Mouse (Mus musculus) midbrain, postnatal 0 days (tissue): ENCODE measurements around the gene Daxx. TPM values are rescaled to one million over a fixed set of nuclear protein-coding genes. Genes with fewer than 3 reads are reported as not detected.
A peak's percentile ranks its signal among the peaks of the same experiment; 100 is the strongest.
"Not testable (repeated sequence)": the region's sequence is repeated elsewhere in the genome, so short reads cannot be mapped to it uniquely, and the experiment has no call there.

Experiments
- ATAC-seq: fragments of 200-750 bp; cut with Nextera tagmentation; 2 replicates; pipeline ENCODE4 v1.8.0; 2017; ENCODE audit warnings: moderate number of reproducible peaks, mild to moderate bottlenecking, moderate TSS enrichment, moderate library complexity; ENCODE audit not compliant: low FRiP score
- DNase-seq: peaks from one replicate; pipeline ENCODE4 v3.0.0-alpha.2; 2015; ENCODE audit warnings: low spot score
- H3K27ac ChIP-seq: fragments of 300-500 bp; sonication (generic); 2 replicates; pipeline ENCODE4 v1.5.1; 2014; ENCODE audit warnings: low read depth, mild to moderate bottlenecking, low read length, mixed read lengths
- H3K27me3 ChIP-seq: fragments of 300-500 bp; sonication (generic); 2 replicates; pipeline ENCODE4 v1.6.1; 2014; ENCODE audit warnings: low read length, control low read depth, mixed read lengths; ENCODE audit not compliant: insufficient read depth
- H3K36me3 ChIP-seq: fragments of 300-500 bp; sonication (generic); 2 replicates; pipeline ENCODE4 v1.6.1; 2014; ENCODE audit warnings: low read length, control low read depth, mixed read lengths; ENCODE audit not compliant: insufficient read depth
- H3K4me1 ChIP-seq: fragments of 300-500 bp; sonication (generic); 2 replicates; pipeline ENCODE4 v1.6.1; 2014; ENCODE audit warnings: mild to moderate bottlenecking, control low read depth, antibody characterized with exemption, low read length, mixed read lengths; ENCODE audit not compliant: insufficient read depth
- H3K4me2 ChIP-seq: fragments of 300-500 bp; sonication (generic); 2 replicates; pipeline ENCODE4 v1.6.1; 2014; ENCODE audit warnings: low read depth, mild to moderate bottlenecking, low read length, mixed read lengths; ENCODE audit not compliant: poor library complexity, severe bottlenecking
- H3K4me3 ChIP-seq: fragments of 300-500 bp; sonication (generic); 2 replicates; pipeline ENCODE4 v1.5.1; 2014; ENCODE audit warnings: low read depth, mild to moderate bottlenecking, low read length, moderate library complexity
- H3K9ac ChIP-seq: fragments of 300-500 bp; sonication (generic); replicated peaks from 2 replicates; pipeline ENCODE4 v1.6.1; 2014; ENCODE audit warnings: mild to moderate bottlenecking, low read length, moderate library complexity, mixed read lengths; ENCODE audit not compliant: poor library complexity, severe bottlenecking
- H3K9me3 ChIP-seq: fragments of 300-500 bp; sonication (generic); 2 replicates; pipeline ENCODE4 v1.6.1; 2016; ENCODE audit warnings: low read length, control low read depth
- CTCF ChIP-seq: IDR thresholded peaks from 2 replicates; pipeline ENCODE4 v1.5.1; 2016; ENCODE audit warnings: antibody characterized with exemption, mild to moderate bottlenecking
- WGBS: fragments of 180-500 bp; shearing (Covaris S2); extraction: QIAGEN DNeasy Blood & Tissue Kit; methylation state at CpG from one replicate; pipeline ENCODE4 v1.1.7; 2014; 5-methylcytosine and 5-hydroxymethylcytosine counted together
- polyA plus RNA-seq: library from polyadenylated mRNA; unstranded; fragments of >200 nt; fragmentation: Nextera tagmentation; extraction: Ambion mirVana; gene quantifications from 2 replicates; pipeline ENCODE4 v1.2.1, GENCODE M21; 2015
- total RNA-seq: library from RNA; depleted of rRNA; stranded (reverse); fragments of >200 nt; gene quantifications from 2 replicates; pipeline ENCODE4 v1.2.3, GENCODE M21; 2014; rRNA removed

The Daxx gene
- total RNA-seq (52.3 and 55.7 TPM in 2 replicates), polyA plus RNA-seq (42.9 and 44.3 TPM in 2 replicates)

DNA sequence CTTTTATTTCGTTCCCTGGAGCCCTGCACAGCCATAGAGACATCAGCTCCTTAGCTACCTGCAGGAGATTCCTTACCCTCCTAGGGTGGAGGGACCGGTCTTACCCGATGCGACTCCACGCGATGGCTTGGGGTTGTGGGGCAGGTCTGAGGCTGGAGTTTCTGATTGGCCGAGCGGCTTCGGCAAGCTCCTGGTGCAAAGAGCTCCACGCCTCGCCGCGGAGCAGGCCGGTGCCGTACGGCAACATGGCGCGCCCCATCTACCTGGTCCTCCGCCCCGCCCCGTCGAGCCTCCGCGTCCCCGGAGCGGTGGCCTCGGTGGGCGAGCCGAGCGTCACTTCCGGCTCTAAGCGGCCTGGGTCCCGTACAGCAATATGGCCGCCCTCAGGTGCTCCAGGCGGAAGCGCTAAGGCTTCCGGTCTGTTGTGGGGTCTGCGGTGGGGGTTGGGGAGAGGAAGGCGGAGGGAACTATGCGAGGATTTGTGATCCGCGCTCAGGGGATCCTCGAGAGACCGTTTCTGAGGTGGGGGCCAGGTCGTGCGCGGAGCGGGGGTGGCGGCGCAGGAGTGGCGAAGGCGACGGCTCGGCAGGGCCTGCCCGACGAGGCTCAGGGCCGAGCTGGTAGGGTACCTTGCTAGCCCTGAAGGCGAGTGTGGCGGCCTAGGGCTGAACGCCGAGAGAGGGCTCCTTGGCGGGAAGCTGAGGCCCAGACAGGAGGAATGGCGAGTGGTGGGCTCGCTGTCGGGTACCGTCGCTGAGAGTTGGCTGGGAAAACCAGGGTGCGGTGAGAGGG is at the start of gene Daxx:
Daxx (plus strand) TSS at position 338 of the 792 bp plus-strand sequence.
- H3K4me2 ChIP-seq, result peak within 1 kb of the TSS; percentile 92
- no peaks in the 10 kb centered on the region for H3K27me3 ChIP-seq
- peaks cover 26% of the 10 kb centered on the region for H3K36me3 ChIP-seq
- peak; percentile 99 for DNase-seq
- peak within 1 kb of the TSS; percentile 80 for H3K9ac ChIP-seq
- TF ChIP-seq CTCF, result peak; percentile 6
- WGBS, result under 1% methylated on average over 66 of the region's 68 CpGs
- peak; percentile 96 for ATAC-seq
- peak within 1 kb of the TSS; percentile 93 for H3K27ac ChIP-seq
- H3K9me3 ChIP-seq, result no peaks in the 10 kb centered on the region
- peaks cover 5% of the 10 kb centered on the region; the same call in 1 of the 2 replicates for H3K4me1 ChIP-seq
- H3K4me3 ChIP-seq, result peak within 1 kb of the TSS; percentile 52

DNA sequence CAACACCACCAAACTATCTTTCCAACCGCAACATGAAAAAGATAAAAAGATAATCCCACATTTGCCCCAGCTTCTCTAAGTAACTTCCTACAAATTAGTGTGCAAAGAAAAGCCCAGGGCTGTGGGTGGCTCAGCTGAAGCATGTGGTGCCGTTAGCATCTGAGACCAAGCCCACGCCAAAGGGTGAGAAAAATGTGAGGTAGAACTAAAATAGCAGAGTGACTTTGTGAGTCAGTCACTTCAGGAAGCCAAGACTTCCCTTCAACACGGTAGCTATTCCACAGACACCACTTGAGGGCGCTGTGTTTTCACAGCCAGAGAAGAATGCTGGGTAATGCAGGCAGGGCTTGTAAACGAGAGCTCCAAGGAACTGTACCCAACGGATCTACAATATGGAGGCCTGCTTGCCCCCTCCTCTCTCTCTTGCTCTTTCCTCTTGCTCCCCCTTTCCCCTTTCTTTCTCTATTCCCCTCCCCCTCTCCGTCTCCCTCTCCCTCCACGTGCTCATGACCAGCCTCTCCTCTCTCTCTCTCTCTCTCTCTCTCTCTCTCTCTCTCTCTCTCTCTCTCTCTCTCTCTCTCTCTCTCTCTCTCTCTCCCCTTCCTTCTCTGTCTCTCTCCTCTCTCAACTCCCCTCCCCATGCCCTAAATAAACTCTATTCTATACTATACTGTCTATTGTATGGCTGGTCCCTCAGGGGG is 43.7 kb upstream of the Daxx start:
- Histone ChIP-seq H3K4me1 (no peaks in the 10 kb centered on the region), H3K9me3 (no peaks in the 10 kb centered on the region), H3K4me2 (no peak overlapping the region), H3K9ac (no peak overlapping the region), H3K27me3 (no peaks in the 10 kb centered on the region), H3K36me3 (no peaks in the 10 kb centered on the region), H3K4me3 (no peak overlapping the region), H3K27ac (no peak overlapping the region)
- 33% methylated on average over 9 of the region's 9 CpGs for WGBS
- ATAC-seq, result no peak
- peak; percentile 44 for TF ChIP-seq CTCF
- peak; percentile 15 for DNase-seq

DNA sequence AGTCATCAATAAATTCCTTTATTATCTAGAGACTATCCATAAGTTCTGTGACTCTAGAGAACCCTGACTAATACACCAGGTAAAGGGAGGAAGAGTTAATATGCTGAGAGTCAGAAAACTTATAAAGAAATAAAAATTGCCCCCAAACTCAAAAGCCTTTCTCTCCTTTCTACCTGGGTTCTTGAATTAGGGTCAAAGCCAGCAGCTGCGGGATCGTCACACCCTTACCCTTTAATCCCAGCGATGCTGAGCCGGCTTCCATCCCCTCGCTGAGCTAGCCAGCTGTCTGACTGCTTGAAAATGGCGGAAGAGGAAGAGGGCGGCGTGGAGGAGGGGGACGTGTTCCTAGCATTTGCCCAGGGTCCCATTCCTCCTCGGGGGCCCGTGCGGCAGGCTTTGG is 35.7 kb upstream of the Daxx start, which contains the start of gene Gm7029:
Gm7029 (plus strand) TSS at position 301 of the 400 bp plus-strand sequence.
- not testable (repeated sequence) for H3K36me3 ChIP-seq, H3K4me3 ChIP-seq, ATAC-seq, H3K27me3 ChIP-seq, H3K4me1 ChIP-seq, H3K4me2 ChIP-seq, H3K9me3 ChIP-seq, H3K27ac ChIP-seq, H3K9ac ChIP-seq, DNase-seq
- WGBS, result 74% methylated on average over 3 of the region's 12 CpGs

DNA sequence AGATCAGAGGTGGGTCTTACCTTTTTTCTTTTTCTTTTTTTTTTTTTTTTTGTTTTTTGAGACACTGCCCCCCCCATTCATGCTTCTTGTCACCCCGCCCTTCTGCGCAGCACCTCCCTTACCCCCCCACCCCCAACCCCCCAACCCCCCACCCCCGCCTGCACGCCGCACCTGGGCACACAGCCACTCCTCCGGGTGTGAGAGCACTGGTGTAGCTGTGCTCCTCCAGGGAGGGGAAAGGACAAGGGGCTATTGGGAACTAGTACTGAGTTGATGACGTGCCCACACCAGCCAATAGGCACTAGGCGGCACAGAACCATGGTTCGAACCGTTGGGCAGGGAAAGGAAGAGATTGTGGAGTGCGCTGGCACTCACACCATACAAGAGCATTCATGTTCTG is 34.8 kb upstream of the Daxx start:
- no peaks in the 10 kb centered on the region for H3K27me3 ChIP-seq
- H3K36me3 ChIP-seq, result no peaks in the 10 kb centered on the region
- H3K4me1 ChIP-seq, result no peaks in the 10 kb centered on the region
- H3K4me2 ChIP-seq, result no peak overlapping the region
- DNase-seq, result no peak
- no peak for TF ChIP-seq CTCF
- H3K9ac ChIP-seq, result no peak overlapping the region
- H3K27ac ChIP-seq, result no peak overlapping the region
- ATAC-seq, result no peak
- H3K9me3 ChIP-seq, result no peaks in the 10 kb centered on the region
- H3K4me3 ChIP-seq, result no peak overlapping the region
- 93% methylated on average over 9 of the region's 11 CpGs for WGBS

DNA sequence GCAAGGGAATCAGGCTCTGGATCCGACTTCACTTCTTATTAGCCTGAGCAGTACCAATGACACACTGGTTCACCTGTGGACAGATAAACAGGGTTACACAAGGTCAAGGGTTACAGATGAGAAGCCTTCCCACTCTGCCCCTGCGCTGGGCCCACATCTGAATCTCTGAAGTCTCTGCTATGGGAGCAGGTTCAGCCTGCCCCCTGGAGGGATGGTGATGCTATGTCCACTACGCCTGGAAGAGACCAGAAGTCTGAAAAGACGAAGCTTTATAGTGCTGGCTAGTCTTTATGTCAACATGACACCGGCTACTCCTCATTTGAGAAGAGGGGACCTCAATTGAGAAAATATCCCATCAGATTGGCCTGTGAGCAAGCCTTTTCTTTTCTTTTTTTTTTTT is 33.4 kb upstream of the Daxx start:
- WGBS, result 81% methylated on average over 5 of the region's 5 CpGs
- H3K9ac ChIP-seq, H3K4me1 ChIP-seq, H3K4me3 ChIP-seq, ATAC-seq, H3K27ac ChIP-seq, H3K36me3 ChIP-seq, H3K4me2 ChIP-seq, H3K9me3 ChIP-seq, DNase-seq, H3K27me3 ChIP-seq: not testable (repeated sequence)
- peak; percentile 18; the same call in 1 of the 2 replicates for TF ChIP-seq CTCF

DNA sequence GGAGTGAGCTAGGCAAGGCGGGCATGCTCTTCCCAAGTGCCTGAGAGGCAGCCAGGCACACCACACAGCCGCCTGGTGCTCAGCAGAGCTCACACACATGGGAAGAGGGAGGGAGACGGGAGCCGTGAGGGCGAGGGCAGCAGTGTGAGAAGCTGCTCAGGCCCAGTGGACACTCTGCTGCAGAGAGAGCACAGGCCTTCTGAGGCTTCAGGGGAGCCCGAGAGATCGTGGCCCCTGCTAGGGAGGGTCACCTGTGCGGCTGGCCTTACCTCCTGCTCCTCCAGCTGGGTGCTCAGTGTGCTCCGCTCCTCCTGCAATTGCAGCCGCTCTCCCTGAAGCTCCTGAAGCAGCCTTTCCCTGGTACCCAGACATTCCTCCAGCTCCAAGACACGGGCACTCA is 24.9 kb upstream of the Daxx start:
- H3K36me3 ChIP-seq, H3K27me3 ChIP-seq, H3K4me3 ChIP-seq, H3K27ac ChIP-seq, ATAC-seq, H3K4me2 ChIP-seq, H3K9ac ChIP-seq, H3K4me1 ChIP-seq, DNase-seq, H3K9me3 ChIP-seq: not testable (repeated sequence)
- 93% methylated on average over 8 of the region's 11 CpGs for WGBS

DNA sequence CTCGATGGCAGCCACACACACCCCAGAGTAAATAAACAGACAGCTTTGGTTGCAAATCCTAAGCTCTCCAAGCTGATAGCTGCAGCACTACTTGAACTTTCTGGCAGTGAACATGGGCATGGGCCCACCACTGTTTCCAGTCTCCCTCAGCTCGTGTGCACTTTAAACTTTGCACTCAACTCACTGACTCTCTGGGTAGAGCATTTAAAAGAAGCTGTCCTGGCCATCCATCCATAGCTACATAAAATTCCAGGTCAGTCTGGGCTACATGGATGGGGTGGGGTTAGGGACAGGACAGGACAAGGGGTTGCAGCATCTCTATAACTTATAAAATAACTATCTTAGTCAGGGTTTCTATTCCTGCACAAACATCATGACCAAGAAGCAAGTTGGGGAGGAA is 21.4 kb upstream of the Daxx start:
- not testable (repeated sequence) for H3K9ac ChIP-seq, ATAC-seq
- WGBS, result 80% methylated on average over 2 of the region's 2 CpGs

DNA sequence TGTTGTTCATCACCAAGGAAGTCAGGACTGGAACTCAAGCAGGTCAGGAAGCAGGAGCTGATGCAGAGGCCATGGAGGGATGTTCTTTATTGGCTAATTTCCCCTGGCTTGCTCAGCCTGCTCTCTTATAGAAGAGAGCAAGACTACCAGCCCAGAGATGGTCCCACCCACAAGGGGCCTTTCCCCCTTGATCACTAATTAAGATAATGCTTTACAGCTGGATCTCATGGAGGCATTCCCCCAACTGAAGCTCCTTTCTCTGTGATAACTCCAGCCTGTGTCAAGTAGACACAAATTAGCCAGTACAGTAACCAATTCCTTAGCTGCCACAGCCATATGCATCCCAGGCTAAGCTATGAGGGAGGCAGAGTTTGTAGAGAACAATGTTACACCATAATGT is 21.0 kb upstream of the Daxx start:
- not testable (repeated sequence) for H3K9me3 ChIP-seq, H3K4me3 ChIP-seq, H3K9ac ChIP-seq, H3K27me3 ChIP-seq, H3K36me3 ChIP-seq, DNase-seq, H3K27ac ChIP-seq, H3K4me1 ChIP-seq, ATAC-seq, H3K4me2 ChIP-seq

More for the DNA sequence above, 21.4 kb upstream of the Daxx start:
- H3K4me2 ChIP-seq, DNase-seq, H3K36me3 ChIP-seq, H3K4me3 ChIP-seq, H3K27me3 ChIP-seq, H3K4me1 ChIP-seq, H3K9me3 ChIP-seq, H3K27ac ChIP-seq: not testable (repeated sequence)
